Mouse (Mus musculus) right cerebral cortex, postnatal 36 days (tissue): ENCODE results near the gene Nol6.

ENCODE experiments used
- DNase-seq, 2 experiments: peaks; one replicate each; pipeline ENCODE4 v3.0.0; 2022; ENCODE audit warnings: low spot score in 2 of 2, mixed read lengths in 1 of 2

Gene Nol6

DNA sequence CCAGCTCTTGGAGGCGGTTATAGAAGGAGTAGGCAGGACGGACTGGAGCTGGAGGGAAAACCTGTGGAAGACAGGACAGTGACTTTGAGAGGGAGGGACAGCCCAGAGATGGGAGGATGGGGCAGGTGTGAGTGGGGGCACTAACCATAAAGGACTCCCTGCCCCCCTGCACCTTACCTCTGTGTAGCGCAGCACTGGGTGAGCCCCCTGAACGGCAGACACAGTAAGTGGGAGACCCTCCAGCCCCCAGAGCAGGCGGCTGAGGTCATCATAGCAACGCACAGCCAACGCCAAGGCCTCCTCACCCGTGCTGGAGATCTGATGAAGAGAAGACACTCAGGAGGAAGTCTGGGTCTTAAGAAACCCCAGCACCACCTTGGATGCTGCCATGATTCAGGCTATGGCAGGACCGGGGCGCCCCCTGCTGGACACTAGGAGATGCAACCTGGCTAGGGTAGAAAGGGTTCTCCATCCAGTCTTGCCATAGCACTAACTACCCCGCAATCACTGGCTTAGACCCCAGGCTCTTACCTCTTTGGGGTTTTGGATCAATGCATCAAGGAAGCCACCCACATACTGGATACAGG is 5.5 kb downstream of the Nol6 start:
- no peak for DNase-seq

GRCm38 (mm10) chr4:41116817-41117216 is 7.4 kb downstream of the Nol6 start:
- DNase-seq: no peak

GRCm38 (mm10) chr4:41115793-41116192 is 8.5 kb downstream of the Nol6 start:
- DNase-seq: no peak

DNA sequence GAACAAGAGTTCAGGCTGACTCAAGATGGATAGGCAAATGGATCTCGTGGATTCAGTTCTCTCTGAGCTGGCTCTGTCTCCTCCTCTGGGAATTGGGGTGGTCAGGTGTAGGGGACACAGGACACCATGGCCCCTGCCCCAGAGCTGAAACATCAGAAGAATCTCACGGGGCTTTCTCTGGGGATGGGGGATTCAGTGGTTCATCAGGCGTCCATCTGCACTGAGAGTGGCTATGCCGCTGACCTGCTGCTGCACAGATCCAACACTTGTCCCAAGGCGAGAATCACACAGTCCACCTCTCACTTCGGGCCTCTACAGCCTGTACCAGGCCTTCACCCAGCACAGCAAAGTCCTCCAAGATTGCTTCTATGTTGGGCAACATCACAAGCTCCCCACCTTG is 9.2 kb downstream of the Nol6 start:
- DNase-seq: no peak

GRCm38 (mm10) chr4:41114358-41115070 is 9.7 kb downstream of the Nol6 start:
- no peak for DNase-seq

GRCm38 (mm10) chr4:41108717-41109425 is 15.4 kb downstream of the Nol6 start:
- DNase-seq: no peak

DNA sequence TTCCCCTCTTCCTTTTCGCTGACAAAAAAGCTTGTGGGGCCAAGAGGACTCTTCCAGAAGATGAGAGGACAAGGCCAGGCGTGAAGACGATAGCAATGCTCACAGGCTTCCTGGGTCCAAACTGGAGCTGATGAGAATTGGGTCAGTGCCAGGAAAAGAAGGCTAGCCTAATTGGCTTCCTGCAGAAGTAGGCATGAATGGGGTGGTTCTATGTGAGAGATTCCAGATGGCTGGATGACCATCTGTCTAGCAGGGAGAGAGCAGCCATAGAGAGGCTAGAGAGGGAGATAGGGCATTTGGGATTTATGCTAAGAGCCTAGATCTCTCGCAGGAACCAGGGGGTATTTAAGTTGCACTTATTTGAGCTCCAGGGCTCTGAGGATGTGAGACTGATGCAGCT is 16.8 kb downstream of the Nol6 start:
- no peak for DNase-seq

GRCm38 (mm10) chr4:41102901-41103300 is 21.4 kb downstream of the Nol6 start:
- DNase-seq: no peak

DNA sequence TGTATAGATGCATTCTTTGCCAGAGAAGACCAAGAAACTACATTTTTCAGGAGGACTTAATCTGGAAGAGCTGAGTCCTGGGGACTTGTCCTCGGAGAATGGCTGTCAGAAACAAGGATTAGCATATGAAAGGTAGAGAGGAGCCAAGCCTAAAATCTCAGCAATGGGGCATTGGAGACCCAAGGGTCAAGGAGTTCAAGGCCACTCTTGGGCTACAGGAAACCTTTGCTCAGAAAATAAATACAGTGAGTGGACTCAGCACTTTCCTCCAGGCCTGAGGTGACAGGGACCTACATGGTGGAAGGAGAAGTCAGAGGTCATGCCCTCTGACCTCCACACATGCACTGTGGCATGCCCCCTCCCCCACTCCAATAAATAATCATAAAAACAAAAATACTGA is 23.3 kb downstream of the Nol6 start:
- no peak for DNase-seq

DNA sequence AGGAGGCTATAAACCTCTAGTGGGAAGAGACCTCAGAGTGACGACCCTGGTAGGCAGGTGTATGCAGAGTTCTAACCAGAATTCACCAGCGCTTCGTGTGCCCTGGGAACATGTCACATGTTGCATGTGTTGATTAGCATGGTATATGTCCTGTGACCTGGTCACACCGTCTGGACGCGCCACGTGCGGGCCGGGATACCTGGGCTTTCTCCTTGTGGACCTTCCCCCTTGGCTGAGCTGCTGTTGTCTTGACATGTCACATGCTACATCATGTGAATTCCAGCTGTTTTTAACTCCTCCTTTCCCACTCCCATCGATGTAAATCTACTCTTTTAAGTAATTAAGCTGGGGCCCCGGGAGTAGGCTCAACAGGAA is 25.7 kb downstream of the Nol6 start:
- no peak for DNase-seq

DNA sequence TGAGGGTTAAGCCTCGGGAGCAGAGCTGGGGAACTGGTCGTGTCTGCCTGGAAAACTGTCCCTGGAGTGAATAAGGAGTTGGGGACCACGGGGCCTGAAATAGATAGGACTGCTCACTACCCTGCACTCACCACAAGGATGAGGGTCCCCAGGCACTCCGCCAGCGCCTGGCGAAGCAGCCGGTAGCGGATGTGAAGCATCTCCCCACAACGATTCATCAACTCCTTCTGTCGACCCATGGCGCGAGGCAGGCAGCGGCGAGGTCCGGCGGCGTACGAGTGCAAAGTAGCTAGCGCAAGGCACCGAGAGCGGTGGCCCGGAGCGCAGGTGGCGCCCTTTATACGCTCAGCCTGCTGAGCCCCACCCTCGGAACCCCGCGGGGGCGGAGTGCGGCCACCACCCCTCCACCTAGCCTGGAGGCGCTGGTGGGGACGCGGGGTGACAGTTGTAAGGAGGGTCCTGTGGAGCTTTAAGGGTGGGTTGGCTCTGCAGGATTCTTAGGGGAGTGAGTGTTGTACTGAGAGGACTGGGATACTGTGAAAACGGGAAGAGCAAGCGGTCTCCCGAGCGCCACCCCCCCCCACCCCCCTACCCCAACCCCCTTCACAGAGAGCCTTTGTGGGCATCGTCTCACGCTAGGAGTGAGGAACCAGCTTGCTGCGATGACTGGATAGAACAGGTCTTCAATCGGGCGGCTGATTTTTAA is 26.2 kb downstream of the Nol6 start, which contains the start of gene Aqp3:
Gene Aqp3, minus strand, starts transcription at position 313 of the 706 bp plus-strand sequence.
- DNase-seq: no peak

DNA sequence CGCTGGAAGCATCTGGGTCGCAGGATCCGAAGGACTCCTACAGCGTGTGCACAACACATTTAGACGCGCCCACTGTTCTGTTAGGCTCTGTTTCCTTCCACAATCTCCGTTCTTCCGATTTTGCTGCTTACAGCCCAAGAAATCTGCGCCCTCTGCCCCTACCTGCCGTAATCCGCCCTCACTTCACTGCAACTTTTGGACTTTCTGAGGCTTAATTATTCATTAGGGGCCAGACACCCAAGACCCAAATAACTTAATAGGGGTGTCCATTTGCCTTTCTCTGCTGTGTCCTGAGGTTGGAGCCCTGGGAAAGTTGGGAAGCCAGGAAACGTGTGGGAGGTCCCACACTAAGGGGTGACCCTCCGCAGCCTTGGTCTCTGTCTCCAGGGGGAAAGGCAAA is 26.9 kb downstream of the Nol6 start:
- no peak for DNase-seq

- DNase-seq: no peak
Measured at GRCm38 (mm10) chr4:41096794-41097193, 27.5 kb downstream of the Nol6 start.

DNA sequence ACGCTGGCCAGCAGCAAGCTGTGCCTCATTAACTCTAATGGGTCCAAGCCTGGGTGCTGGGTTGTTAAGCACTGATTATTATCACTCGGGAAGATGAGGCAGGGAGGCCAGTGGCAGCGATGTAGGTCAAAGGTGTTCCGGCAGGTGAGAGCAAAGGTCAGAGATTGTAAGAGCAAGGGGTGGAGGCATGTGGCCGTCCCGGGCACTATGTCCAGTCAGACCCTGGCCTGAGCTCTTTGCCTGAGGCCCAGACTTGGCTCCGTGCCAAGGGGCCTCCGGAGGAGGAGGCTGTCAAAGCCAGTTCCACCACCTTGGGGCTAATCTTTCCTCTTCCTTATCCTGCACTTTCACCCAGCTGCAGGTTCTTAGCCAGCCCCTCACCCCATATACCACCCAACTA is 28.1 kb downstream of the Nol6 start:
- DNase-seq: no peak

DNA sequence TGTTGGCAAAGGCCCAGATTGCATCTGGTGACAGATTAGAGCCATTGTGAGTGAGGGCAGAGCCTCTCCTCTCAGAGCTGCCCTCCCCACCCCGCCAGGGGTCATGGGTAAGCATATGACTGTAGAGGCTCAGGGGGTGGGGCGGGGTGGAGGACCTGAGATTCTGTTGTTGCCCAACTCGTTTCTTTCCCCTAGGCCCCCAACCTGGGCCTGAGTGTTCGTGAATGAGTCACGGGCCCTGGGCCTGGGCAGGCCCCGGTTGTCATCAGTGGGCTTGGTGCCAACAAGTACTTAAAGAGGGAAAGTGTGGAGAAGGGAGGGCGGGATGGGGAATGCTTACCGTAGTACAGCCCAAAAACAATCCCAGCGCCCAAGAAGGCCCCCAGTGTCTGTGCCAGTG is 29.9 kb downstream of the Nol6 start:
- DNase-seq: no peak

GRCm38 (mm10) chr4:41092958-41093357 is 31.3 kb downstream of the Nol6 start:
- DNase-seq: no peak

GRCm38 (mm10) chr4:41091391-41091790 is 32.9 kb downstream of the Nol6 start:
- no peak for DNase-seq

- no peak for DNase-seq
Measured at GRCm38 (mm10) chr4:41089705-41090104, 34.5 kb downstream of the Nol6 start.

GRCm38 (mm10) chr4:41089189-41089588 is 35.1 kb downstream of the Nol6 start:
- no peak for DNase-seq

- DNase-seq: no peak
Measured at GRCm38 (mm10) chr4:41087459-41088298, 36.6 kb downstream of the Nol6 start.

- DNase-seq: no peak
Measured at GRCm38 (mm10) chr4:41086947-41087346, 37.3 kb downstream of the Nol6 start.

- DNase-seq: no peak
Measured at GRCm38 (mm10) chr4:41084819-41085218, 39.4 kb downstream of the Nol6 start.
